Mouse (Mus musculus) thymus, postnatal 14 days (tissue): ENCODE data around the gene Mnd1.

Experiments used
- DNase-seq: peaks from one replicate; pipeline ENCODE4 v3.0.0; 2021

The Mnd1 gene

DNA sequence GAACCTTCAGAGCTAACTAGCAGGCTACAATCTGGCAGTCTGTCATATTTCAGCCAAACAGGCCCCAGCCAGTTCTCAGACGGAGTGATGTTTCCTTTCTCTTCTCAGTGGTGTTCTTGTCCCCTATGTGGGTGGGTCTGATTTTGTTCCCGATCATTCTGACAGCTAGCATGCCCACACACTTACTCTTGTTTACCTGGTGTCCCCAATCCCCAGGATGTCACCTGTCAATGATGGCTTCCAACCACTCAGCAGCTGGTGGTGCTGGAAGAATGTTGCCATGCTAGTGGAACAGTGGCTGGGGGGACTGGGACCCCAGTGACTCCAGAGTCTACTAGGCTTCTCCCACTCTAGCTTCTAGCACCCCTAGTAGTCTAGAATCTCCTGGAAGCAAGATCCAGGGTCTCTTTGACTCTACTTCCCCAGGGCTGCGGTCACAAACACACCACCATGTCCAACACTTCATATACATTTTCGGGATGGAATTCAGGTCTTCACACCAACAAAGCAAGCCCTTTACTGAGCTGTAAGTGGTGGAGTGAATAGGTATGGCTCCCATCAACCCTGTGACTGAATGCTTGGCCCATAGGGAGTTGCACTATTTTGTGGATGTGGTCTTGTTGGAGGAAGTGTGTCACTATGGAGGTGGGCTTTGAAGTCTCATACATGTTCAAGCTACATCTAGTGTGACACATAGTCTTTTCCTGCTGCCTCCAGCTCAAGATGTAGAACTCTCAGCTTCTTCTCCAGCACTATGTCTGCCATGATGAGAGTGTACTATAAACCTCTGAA is 2.2 kb upstream of the Mnd1 start:
- DNase-seq: no peak

DNA sequence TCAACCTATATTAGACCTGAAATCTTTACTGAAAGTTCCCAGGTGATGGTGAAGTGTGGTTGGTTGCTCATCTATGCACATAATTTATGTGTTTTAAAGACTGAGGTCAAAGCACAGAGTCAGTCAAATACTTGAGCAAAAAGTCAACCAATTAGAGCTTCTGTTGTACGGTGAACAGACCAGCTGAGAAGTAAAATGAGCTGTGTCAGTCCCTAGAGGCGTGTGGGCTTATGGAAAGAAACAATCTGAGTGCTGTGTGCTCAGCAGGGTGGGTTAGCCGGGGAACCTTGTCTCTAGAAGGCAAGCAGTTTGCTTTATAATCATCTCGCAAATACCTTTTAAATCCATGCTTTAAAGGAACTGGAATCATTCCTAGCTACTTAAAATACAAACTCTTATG is 1.4 kb upstream of the Mnd1 start:
- DNase-seq: no peak

DNA sequence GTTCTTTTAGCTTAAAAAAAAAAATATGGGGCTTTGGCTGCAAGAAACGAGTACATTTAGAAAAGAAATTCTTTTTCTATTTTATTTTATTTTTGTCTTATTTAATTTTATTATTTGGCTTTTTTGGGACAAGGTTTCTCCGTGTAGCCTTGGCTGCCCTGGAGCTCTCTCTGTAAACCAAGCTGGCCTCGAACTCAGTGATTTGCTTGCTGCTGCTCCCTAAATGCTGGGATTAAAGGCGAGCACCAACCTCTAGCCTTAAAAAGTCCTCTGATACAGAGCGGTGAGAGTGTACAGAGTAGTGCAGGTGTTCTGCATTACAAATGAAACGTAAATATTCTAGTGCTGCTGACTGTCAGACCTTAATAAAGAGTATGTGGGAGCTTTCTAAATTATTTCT is 519 bp upstream of the Mnd1 start:
- peak; percentile 13 for DNase-seq

DNA sequence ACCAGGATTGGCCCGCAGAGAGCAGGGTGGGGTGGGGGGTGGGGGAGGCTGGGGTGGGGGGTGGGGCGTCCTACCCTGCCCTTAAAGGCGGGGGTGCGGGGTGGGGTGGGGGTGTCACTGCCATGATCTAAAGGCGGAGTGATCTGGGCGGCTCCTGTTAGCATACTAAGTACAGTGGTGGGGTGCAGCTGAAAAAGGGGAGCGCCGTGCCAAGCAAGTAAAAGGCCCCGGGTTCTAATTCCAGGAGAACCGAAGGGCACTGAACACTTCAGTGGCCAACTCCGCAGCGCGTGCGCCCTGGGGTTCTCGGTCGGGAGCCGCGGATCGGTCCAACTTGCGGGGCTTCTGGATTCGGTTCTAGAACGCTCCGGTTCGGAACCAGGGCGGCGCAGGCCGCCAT is 440 bp downstream of the Mnd1 start:
- DNase-seq: no peak

DNA sequence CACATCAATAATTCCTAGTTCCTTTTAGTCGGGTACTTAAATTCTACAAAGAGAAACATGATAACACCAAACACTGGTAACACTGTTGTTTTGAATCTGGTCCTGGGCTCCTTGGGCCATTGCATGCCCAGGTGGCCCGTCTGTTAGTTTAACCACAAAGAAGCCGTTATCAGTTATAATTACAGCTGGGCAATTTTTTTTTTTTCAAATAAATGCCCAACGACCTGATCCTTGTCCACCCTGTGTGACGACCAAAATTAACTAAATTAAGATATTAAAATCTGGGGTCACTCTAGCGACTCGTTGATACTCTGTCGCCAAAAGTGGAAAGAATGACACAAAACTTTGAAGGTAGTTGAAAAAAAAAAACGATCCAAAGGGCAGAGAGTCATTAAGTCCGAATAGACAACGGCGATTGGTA is 855 bp downstream of the Mnd1 start:
- no peak for DNase-seq

DNA sequence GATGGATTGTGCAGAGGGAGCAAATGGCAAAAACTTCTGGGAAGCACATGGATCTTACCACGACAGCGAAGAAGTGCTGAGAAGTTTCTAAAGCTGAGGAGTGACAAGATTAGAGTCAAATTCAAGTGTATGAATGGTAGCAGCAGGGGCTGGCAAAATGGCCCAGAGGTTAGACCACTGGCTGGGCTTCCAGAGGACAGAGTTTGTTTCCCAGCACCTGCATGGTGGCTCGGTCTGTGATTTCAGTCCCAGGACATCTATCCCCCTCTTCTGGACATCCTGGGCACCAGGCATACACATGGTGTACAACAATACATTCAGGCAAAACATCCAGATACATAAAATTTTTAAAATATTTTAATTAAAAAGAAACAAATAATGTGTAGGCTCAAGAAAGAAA is 5.8 kb downstream of the Mnd1 start:
- no peak for DNase-seq

DNA sequence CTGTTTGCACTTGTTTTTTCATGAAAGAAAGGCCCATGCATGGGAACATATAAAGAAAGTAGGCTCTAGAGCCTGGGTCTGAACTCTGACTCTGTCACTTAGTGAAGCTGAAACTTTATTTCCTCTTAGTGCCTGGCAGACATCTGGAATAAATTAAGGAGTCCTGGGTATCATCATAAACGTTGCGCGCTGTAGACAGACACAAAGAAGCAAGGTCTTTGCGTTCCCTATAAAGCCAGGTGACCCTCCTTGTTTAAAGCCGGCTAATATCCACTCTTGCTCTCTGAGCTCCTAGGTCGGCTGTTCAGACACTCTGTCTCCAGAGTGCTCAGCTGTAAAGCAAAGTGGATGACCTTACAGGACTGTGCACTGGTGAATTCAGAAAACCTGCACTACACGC is 14.6 kb downstream of the Mnd1 start:
- no peak for DNase-seq

DNA sequence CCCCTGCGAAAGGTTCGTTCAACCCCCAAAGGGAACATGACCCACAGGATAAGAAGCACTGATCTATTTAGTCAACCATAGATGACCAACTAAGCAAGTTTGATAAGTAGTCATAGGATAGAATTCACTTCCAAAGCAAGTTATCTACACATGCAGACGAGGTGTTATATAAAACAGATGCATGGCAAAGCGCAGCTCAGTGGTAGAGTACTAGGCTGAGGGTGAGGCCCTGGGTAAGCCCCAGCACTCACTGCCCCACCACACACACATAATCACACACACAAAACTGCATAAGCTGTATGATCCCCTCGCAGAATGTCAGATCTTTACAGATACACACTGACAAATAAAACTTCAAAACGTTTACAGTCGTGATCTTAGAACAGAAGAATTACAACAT is 19.1 kb downstream of the Mnd1 start:
- no peak for DNase-seq

DNA sequence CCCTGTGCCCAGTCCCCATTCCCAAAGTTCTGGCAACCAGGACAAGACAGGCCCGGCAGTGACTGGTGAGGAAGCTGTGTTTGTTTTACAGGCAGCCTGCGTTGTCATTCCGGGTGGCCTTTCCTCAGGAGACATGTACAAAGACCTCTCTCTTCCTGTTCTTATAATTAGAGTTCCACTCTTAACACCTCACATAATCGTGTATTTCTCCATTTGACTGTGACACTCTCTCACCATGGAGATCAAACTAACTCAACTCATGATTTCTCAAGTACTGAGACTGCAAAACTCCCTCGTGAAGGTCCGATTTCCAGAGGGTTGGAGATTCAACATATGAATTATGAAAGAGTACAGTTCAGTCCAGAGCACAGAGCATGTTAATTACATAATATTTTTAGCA is 19.7 kb downstream of the Mnd1 start:
- no peak for DNase-seq

DNA sequence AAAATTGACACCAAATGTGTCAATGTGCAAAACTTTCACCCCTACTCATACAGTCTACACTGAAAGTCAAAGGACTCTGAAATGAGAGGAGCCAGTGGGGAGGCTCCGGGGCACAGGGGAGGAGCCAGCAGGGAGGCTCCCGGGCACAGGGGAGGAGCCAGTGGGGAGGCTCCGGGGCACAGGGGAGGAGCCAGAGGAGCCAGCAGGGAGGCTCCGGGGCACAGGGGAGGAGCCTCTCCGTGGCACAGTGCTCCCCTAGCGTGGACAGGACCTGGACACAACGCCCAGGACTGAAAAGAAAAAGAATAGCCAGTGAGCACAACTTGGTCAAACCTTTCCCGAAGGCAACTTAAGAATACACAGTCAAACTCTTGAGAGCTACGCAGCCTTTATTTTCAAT is 20.2 kb downstream of the Mnd1 start:
- no peak for DNase-seq

DNA sequence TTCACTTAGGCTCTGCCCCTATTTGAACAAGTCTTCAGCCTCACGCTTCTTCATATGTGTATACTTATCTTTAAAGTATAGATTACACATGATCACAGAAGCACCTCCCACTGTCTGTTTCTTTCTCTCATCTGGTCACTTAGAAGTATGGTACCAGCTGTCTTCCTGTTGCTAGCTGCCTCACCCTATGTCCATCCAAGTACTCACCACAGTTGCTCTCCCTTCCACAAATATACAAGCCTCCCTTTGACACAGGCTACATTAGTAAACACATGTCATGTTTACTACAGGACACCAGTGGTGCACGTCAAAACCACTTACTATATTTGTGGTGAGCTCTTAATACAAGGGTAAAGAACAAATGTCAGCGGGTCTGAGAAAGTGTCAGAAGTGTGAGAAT is 24.2 kb downstream of the Mnd1 start:
- no peak for DNase-seq

DNA sequence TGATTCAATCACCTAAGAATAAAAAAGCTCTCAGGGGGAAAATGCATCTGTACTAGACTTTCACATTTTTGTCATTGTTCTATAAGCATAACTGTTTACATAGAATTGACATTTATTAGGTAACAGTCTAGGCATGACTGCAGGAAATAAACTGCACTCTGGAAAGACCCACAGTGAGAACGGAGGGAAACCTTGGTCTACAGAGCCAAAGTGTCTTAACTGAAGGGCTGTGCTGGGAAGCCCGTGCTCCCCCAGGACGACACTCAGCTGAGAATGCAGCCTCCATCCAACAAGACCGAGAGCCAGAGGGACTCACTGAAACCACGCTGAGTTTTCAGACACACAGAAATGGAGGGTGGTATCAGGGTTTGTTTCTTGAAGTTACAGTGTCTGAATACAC is 24.8 kb downstream of the Mnd1 start:
- DNase-seq: no peak

DNA sequence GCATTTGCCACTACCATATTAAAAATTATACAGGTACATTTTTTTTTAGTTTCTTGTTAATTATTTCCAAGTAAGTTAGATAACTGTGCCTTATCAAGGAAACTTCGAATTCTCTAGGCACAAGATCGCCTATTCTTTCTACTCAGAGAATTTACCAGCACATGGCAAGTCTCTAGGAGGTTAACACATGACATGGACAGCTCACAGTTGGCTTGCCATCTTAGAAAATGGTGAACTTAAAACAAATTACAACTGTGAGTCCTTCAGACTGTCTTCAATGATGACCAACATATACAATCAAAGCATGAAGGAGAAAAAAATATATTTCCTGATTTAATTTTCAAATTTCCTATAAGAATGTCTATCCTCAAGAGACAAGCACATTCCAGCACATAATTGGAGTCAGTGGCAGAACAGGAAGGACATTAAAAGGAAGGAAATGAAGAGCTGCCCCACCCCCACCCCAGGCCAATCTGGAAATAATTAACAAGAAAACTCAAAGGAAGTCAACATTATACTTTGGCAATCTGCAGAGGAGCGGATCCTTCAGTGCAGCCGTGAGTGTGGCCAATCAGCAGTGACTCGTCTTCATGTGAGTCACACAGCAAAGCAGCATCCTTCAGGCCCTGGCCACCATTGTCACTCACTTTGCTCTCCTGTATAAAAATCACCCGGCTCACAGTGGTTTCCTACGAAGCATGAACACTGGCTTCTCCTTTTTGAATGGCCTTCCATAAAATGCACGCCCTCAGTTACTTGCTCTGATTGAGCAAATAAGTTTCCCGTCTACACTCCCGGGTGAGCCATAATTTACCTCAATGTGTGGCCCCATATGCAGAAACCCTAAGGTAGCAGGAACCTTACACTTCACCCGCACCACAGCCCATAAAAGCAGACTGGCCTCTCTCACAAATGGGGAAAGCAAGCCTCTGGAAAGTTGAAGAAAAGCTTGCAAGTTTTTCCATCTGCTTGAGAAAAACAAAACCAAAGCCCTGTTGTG is 26.4 kb downstream of the Mnd1 start:
- DNase-seq: no peak

DNA sequence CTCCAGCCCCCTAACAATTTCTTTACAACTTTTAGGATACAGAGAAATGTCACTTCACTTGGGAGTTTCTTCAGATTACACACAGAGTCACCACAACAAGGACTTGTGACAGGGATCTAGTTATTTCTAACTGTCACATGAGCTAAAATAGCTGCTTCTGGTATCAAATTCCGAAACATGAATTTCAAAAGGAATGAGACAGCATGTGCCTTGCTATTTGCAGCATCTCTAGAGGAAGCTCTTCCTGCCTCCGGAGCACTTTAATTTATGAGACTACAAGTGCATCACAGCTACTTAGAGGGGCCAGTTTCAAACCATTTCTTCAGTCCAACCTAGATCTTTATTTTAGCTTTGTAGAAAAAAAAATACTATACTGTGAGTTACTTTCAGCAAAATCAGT is 28.2 kb downstream of the Mnd1 start:
- DNase-seq: no peak

DNA sequence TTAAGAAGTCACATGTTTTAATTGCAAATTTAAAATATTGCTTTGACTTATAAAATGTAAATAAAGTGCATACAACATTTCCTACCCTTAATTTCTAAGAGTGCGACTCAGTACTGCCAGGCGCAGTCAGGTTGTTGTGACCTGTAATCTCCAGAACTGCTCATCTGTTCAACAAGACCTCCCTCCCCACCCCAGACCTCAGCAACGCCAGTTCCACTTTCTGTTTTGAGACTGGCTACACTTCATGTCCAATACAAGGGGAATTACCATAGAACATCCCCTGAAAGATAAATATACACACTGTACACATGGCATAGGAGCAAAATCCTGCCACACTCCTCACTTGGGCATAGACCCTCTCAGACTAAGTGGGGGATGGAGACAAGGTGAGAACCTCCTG is 28.9 kb downstream of the Mnd1 start:
- no peak for DNase-seq

DNA sequence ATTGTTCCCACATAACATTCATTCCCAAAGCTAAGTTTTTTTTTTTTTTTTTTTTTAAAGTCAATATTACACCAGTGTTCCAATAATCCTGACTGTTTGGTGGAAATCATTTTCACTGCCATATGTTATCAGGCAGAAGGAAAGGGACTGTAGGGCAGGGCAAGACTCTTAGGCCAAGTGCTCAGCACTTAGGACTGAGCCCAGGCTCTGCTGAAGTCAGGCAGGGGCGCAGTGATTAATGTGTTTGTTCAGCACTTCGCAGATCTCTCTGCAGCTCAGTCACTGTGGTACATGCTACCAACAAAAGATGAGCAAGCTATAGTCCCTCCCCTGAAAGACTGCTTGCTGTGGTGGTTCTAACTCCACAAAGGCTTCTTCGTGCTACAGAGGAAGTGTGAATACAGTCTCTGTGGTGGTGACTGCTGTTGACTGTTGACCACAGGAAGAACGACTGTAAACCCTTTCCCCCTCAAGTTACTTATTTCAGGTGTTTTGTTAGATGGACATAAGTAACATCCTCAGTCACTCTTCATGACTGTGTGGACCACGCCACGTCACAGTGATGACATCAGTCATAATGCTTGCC is 29.8 kb downstream of the Mnd1 start:
- DNase-seq: no peak

DNA sequence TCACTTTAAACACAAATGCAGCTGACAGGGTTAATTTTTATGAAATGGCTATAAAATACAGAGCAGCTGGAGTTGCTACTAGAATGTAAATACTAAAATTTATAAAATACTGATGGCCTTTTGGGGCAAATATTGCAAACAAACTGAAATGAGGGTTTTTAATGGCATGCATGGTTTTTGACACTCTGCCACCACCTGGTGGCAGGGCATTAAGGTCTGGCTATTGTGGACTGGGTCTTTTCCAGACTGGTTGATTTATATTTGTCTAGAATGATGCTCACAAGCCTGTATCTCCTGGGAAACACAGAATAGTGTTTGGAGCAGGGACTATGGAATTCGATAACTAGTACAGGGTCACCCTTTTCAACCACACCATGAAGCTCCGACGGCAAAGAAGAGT is 32.1 kb downstream of the Mnd1 start:
- DNase-seq: peak; percentile 37

DNA sequence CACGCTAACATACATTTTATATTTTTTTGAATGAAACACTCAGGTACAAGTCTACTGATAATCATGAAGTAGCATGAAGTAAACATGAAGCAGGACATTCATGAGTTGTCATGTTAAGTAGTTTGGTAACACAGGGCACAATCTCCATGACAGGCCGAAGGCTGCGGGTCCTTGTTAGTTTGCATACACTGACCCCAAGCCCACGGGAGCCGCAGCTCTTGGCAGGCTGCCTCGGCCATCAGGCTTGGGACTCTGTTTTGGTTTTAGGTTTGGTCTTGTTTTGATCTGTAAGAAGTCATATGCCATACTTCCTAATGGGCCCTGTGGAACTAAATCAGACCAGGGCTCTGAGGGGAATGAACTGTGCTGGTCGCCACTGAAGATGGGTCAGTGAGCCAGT is 36.9 kb downstream of the Mnd1 start:
- DNase-seq: no peak

DNA sequence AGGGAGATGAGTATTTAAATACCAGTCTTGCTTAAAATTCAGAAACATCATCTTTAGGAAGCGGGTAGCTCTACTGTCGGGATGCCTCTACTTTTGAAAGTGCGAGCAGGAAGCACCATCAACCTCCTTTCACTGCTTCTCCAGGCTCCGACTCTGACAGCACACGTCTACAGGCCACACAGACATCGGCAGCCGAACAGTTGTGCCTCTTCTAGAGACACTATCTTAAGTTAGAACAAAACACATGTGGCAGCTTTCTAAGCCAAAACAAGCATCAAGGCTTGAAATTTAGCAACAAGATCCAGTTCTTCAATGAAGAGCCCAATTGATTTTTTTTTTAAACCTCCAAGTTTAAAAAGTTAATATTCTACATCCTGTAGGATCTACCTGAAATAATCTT is 37.4 kb downstream of the Mnd1 start:
- no peak for DNase-seq

DNA sequence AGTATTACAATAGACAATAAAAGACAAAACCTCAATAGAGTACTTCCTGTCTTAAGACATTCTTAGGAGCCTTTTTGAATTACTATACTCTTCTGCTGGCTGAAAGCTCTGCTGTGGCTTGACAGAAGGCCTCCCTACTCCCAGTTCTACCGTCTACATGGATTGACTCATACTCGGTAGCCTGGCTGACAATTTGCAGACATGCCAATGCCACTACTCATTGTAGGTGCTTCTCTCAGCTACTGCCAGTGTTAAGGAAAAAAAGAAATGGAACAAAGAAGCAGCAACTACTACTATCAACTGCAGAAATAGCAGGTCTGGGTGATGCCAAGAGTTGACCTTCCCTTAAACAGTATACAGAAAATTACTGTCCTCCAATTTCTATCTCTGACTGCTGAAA is 47.0 kb downstream of the Mnd1 start:
- DNase-seq: no peak

DNA sequence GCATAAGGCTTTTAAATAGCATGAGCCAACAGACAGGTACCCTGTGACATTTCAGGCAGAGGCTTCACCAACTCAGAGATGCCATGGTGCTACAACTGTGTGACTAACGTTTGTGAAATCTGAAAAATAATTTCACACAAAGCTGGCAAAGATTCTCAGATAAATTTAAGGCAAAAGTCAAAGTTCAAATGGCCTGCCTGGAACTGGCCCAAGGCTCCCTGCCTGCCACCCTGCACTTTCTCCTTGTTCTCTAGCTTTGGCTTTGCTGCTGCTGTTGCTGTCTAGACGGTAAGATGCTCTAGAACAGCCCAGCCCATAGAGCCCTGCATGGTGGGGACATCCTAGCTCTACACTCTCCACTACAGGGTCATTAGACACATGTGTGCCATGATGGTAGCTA is 49.5 kb downstream of the Mnd1 start:
- DNase-seq: no peak

DNA sequence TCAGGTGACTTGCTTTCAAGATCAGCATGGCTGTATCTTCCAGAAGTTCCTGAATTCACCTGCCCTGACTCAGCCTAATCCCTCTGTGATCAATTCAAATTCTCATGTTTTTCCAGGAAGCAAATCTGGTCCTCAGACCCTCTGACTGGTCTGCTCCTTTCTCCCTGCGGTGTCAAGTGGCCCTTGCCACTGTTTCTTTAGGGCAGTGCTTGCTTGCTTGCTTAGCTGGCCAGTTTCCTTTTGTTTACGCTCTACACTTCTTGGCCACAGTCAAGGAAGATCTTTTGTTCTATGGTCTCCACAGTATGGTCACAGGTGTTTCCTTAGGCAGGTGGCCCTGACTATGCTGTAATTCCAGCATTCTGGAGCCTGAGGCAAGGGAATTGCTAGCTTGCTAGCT is 52.0 kb downstream of the Mnd1 start:
- no peak for DNase-seq

DNA sequence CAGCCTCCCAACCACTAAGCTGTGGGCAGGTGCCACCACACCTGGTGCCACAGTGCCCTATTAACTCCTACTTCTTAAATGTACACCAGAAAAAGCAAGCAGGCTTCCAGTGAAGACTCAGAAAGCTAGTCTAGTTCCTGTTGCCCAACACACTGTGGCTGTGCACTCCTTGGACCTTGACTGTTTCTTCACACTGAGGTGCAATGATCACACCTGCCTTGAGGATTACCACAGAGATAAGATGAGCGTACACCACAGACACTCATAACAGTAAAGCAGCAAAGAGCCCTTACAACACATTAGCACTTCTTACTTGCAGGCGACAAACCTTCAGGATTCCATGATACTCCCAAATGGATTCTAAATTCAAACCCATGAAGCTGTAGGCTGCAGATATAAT is 62.7 kb downstream of the Mnd1 start:
- DNase-seq: no peak

DNA sequence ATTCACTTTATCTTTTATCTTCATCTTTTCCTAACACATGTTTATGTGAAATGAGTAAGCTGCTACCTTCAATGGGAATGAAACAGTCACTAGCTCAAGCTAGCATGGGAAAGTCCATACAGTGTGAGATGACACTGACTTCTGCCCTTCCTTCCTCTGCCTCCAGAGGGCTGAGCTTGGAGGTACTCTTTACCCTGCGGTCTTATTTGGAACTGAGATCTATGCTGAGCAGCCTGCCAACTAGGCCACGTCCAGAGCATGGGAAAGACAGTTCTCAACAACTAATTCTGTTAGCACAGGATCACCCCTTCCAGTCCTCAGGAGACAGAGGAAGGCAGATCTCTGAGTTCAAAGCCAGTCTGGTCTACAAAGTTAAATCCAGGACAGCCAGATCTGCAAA is 64.6 kb downstream of the Mnd1 start:
- DNase-seq: peak; percentile 52
